Mouse (Mus musculus): ENCODE results near the gene Slc43a2. TPM values are rescaled to one million over a fixed set of nuclear protein-coding genes. Genes with fewer than 3 reads are reported as not detected.

Slc43a2 gene
- polyA plus RNA-seq, 1 experiment from 2014 or later, result 6.4 TPM

DNA sequence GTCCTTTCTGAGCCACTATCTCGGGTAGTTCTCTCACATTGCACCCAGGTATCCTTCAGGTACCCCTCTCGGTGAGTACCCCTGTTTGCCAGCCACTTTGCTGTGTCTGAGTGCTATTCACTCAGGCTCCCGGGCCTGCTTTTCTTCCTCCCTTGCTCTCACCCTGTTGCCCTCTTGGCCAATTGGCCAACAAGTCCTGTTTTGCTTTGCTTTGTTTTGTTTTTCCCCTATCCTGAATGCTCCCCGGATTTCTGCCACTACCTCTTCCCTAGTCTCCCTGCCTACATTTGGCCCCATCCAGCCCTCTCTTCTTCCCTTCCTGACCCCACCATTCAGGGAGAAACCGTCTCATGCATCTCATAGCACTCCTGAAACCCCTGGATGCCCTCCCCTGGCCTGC, 54.5 kb downstream of the Slc43a2 start:
- no peak overlapping the region for H3K9ac ChIP-seq (ENCODE audit: low read length)
- no peaks in the 10 kb centered on the region for H3K27me3 ChIP-seq (ENCODE audit: control insufficient read depth, insufficient read depth, low read length)
- peaks cover 6% of the 10 kb centered on the region for H3K4me1 ChIP-seq (replicated peaks; ENCODE audit: control insufficient read depth, insufficient read depth)
- 74% methylated on average over 5 of the region's 5 CpGs for WGBS
- no peak overlapping the region for H3K4me3 ChIP-seq (ENCODE audit: low read depth, low read length)
- DNase-seq (ENCODE audit: low spot score), result no peak
- no peak overlapping the region for H3K4me2 ChIP-seq (replicated peaks; ENCODE audit: low read depth)
- no peaks in the 10 kb centered on the region for H3K36me3 ChIP-seq (ENCODE audit: control insufficient read depth, insufficient read depth, low read length)
- no peak overlapping the region for H3K27ac ChIP-seq (replicated peaks)
- TF ChIP-seq EP300 (optimal IDR thresholded peaks at IDR 0.05) (no peak), CTCF (IDR thresholded peaks at IDR 0.05; ENCODE audit: low read depth) (no peak)
- H3K9me3 ChIP-seq (ENCODE audit: control insufficient read depth, low read length), result no peaks in the 10 kb centered on the region
- no peak for ATAC-seq (ENCODE audit: low FRiP score, low TSS enrichment)

DNA sequence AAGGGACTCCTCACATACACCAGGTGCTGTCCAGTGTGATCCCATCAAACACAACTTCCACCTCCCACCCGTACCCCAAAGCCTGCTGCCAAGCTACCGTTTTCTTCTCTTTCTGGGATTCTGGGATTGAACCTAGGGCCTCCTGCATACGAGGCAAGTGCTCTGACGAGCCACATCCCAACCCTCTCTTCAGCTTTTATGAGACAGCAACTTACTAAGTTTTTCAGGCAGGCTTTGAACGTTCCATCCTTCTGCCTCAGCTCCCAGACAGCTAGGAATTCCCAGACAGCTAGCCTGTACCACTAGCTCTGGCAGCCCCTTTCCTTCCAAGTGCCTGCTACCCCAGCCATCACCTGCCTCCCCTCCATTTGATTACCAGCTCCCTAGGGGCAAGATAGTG, 55.5 kb downstream of the Slc43a2 start:
- H3K36me3 ChIP-seq (ENCODE audit: control insufficient read depth, insufficient read depth, low read length), result no peaks in the 10 kb centered on the region
- no peaks in the 10 kb centered on the region for H3K27me3 ChIP-seq (ENCODE audit: control insufficient read depth, insufficient read depth, low read length)
- 83% methylated on average over 5 of the region's 5 CpGs for WGBS
- H3K9me3 ChIP-seq (ENCODE audit: control insufficient read depth, low read length), result no peaks in the 10 kb centered on the region
- H3K9ac ChIP-seq (ENCODE audit: low read length), result no peak overlapping the region
- H3K4me2 ChIP-seq (replicated peaks; ENCODE audit: low read depth), result no peak overlapping the region
- no peak for DNase-seq (ENCODE audit: low spot score)
- no peak overlapping the region for H3K4me3 ChIP-seq (ENCODE audit: low read depth, low read length)
- ATAC-seq (ENCODE audit: low FRiP score, low TSS enrichment), result no peak
- peaks cover 6% of the 10 kb centered on the region for H3K4me1 ChIP-seq (replicated peaks; ENCODE audit: control insufficient read depth, insufficient read depth)
- no peak overlapping the region for H3K27ac ChIP-seq (replicated peaks)
- TF ChIP-seq EP300 (optimal IDR thresholded peaks at IDR 0.05) (no peak), CTCF (IDR thresholded peaks at IDR 0.05; ENCODE audit: low read depth) (no peak)

DNA sequence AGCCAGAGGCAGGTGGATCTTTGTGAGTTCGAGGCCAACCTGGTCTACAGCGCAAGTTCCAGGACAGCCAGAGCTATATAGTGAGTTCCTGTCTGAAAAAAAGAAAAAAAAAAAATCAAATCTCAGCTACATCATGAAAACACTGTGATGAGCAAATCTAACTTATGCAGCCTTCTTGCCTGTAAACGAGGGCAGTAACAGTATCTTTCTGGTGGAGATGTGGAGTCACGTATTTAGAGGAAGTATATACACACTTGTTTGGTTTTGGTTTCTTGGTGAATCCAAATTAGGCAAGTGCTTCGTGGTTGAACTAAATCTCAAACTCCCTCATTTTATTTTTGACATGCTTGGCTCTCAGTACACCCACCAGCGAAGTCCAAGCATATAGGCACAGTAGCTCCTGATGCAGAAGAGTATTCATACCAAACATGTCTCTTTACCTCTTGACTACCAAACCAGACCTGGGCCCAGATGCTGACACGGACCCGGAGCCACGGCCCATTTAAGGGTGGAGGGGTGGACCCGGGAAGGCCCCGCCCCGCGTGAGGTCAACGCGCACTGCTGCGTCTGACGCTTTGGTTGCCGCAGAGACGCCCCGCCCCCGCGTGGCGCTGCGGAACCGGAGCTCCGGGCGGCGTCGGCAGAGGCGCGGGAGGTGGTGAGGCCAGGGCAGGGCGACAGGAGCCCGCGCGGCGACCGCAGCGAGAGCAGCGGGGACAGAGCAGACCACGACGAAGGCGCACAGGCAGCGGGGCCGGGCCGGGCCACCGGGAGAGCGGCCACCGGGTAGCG, 56.2 kb downstream of the Slc43a2 start, which contains the start of gene Pitpna:
Pitpna (plus strand) TSS at position 605 of the 792 bp plus-strand sequence.
- TF ChIP-seq EP300 (optimal IDR thresholded peaks at IDR 0.05) (no peak), CTCF (IDR thresholded peaks at IDR 0.05; ENCODE audit: low read depth) (peak; percentile 42)
- H3K27ac ChIP-seq (replicated peaks), result peak within 1 kb of the TSS; percentile 91
- peaks cover 10% of the 10 kb centered on the region for H3K4me1 ChIP-seq (replicated peaks; ENCODE audit: control insufficient read depth, insufficient read depth)
- no peaks in the 10 kb centered on the region for H3K36me3 ChIP-seq (ENCODE audit: control insufficient read depth, insufficient read depth, low read length)
- ATAC-seq (ENCODE audit: low FRiP score, low TSS enrichment) (peak; percentile 92), DNase-seq (ENCODE audit: low spot score) (peak; percentile 96)
- H3K9ac ChIP-seq (ENCODE audit: low read length), result peak within 1 kb of the TSS; percentile 91
- peak within 1 kb of the TSS; percentile 96 for H3K4me2 ChIP-seq (replicated peaks; ENCODE audit: low read depth)
- no peaks in the 10 kb centered on the region for H3K9me3 ChIP-seq (ENCODE audit: control insufficient read depth, low read length)
- 4% methylated on average over 49 of the region's 49 CpGs for WGBS
- H3K27me3 ChIP-seq (ENCODE audit: control insufficient read depth, insufficient read depth, low read length), result no peaks in the 10 kb centered on the region
- peak within 1 kb of the TSS; percentile 91 for H3K4me3 ChIP-seq (ENCODE audit: low read depth, low read length)

DNA sequence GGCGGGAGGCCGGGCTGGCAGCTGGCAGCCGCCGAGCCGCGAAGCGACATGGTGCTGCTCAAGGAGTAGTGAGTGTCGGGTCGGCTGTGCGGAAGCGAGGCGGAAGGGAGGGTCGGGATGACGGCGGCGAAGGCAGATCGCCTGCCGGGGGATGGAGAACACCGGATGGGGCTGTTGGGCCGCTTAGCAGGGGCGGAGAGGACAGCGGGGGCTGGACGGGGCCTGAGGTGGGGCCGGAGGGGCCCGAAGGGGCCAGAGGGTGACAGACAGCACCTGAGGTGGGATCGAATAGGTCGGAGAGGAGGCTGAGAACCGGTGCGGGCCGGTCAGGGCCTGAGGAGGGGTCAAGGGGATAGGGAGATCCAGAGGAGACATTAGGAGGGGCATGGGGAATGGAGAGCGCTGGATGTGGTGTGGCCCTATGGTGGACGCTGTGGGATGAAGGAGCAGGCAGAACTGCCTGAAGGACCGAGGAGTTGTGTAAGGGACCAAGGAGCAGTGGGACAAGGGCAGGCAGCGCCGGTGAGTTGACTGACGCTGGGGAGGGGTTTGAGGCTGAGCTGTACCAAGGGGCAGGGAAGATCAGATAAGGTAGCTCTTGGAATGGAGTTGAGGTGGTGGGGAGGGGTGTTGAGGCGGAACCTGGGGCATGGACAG, 56.9 kb downstream of the Slc43a2 start:
- H3K4me2 ChIP-seq (replicated peaks; ENCODE audit: low read depth), result peak overlapping the region; percentile 96
- H3K4me1 ChIP-seq (replicated peaks; ENCODE audit: control insufficient read depth, insufficient read depth), result peaks cover 10% of the 10 kb centered on the region
- peak overlapping the region; percentile 91 for H3K27ac ChIP-seq (replicated peaks)
- ATAC-seq (ENCODE audit: low FRiP score, low TSS enrichment), result peak; percentile 68
- no peak for TF ChIP-seq CTCF (IDR thresholded peaks at IDR 0.05; ENCODE audit: low read depth)
- no peak for TF ChIP-seq EP300 (optimal IDR thresholded peaks at IDR 0.05)
- H3K27me3 ChIP-seq (ENCODE audit: control insufficient read depth, insufficient read depth, low read length), result no peaks in the 10 kb centered on the region
- no peaks in the 10 kb centered on the region for H3K9me3 ChIP-seq (ENCODE audit: control insufficient read depth, low read length)
- under 1% methylated on average over 35 of the region's 37 CpGs for WGBS
- peak; percentile 44 for DNase-seq (ENCODE audit: low spot score)
- no peaks in the 10 kb centered on the region for H3K36me3 ChIP-seq (ENCODE audit: control insufficient read depth, insufficient read depth, low read length)
- peak overlapping the region; percentile 91 for H3K9ac ChIP-seq (ENCODE audit: low read length)
- peak overlapping the region; percentile 91 for H3K4me3 ChIP-seq (ENCODE audit: low read depth, low read length)

DNA sequence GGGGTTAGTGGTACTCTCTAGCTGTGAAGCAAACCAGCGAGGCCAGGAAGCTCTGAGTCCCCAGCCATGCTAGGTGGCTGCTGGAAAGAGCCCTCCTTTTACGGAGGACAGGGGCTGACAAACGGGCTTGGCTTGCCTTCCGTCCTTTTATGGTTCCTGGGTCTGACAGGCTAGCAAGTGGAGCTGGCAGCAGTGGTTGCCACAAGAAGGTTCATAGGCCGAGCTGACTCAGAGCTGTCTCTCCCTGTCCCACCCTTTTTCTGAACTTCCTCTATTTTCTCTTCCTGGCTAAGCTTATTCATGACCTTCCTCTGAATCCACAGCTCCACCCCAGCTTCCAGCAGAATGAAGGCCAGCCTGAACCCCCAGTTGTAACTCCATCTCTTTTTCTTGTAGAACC, 61.1 kb downstream of the Slc43a2 start:
- peak; percentile 43 for ATAC-seq (ENCODE audit: low FRiP score, low TSS enrichment)
- H3K27me3 ChIP-seq (ENCODE audit: control insufficient read depth, insufficient read depth, low read length), result no peaks in the 10 kb centered on the region
- H3K9ac ChIP-seq (ENCODE audit: low read length), result no peak overlapping the region
- peaks cover 7% of the 10 kb centered on the region; the same call in 1 of the 2 replicates for H3K36me3 ChIP-seq (ENCODE audit: control insufficient read depth, insufficient read depth, low read length)
- peak; percentile 56 for DNase-seq (ENCODE audit: low spot score)
- no peak overlapping the region for H3K4me2 ChIP-seq (replicated peaks; ENCODE audit: low read depth)
- H3K27ac ChIP-seq (replicated peaks), result peak overlapping the region; percentile 79
- TF ChIP-seq EP300 (optimal IDR thresholded peaks at IDR 0.05) (no peak), CTCF (IDR thresholded peaks at IDR 0.05; ENCODE audit: low read depth) (no peak)
- H3K4me1 ChIP-seq (replicated peaks; ENCODE audit: control insufficient read depth, insufficient read depth), result peaks cover 10% of the 10 kb centered on the region
- H3K4me3 ChIP-seq (ENCODE audit: low read depth, low read length), result no peak overlapping the region
- WGBS, result 57% methylated on average over 5 of the region's 5 CpGs
- no peaks in the 10 kb centered on the region for H3K9me3 ChIP-seq (ENCODE audit: control insufficient read depth, low read length)

DNA sequence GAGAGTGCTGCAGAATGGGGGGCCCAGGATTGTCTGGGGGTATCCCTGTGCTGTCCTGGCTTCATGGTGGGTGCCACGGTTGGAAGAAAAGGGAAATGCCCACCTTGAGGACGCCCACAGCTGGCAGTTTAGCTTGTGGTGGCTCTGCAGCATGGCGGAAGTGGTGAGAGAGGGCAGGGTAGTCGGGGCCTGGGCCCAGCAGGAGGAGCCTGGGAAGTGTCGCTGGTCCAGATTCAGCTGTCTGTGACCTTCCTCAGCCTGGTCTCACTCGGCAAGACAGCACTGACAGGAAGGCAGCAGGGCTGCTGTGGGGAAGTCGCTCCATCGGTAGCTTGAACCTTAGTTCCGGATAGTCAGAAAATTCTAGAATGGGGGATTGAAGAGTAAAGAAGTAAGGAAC, 62.9 kb downstream of the Slc43a2 start:
- Histone ChIP-seq H3K9ac (ENCODE audit: low read length) (no peak overlapping the region), H3K27ac (replicated peaks) (no peak overlapping the region), H3K27me3 (ENCODE audit: control insufficient read depth, insufficient read depth, low read length) (no peaks in the 10 kb centered on the region), H3K4me2 (replicated peaks; ENCODE audit: low read depth) (no peak overlapping the region), H3K36me3 (ENCODE audit: control insufficient read depth, insufficient read depth, low read length) (peaks cover 7% of the 10 kb centered on the region; the same call in 1 of the 2 replicates), H3K4me1 (replicated peaks; ENCODE audit: control insufficient read depth, insufficient read depth) (peaks cover 3% of the 10 kb centered on the region), H3K4me3 (ENCODE audit: low read depth, low read length) (no peak overlapping the region), H3K9me3 (ENCODE audit: control insufficient read depth, low read length) (no peaks in the 10 kb centered on the region)
- 74% methylated on average over 9 of the region's 9 CpGs for WGBS
- ATAC-seq (ENCODE audit: low FRiP score, low TSS enrichment) (no peak), DNase-seq (ENCODE audit: low spot score) (no peak)
- TF ChIP-seq CTCF (IDR thresholded peaks at IDR 0.05; ENCODE audit: low read depth), result no peak
- no peak for TF ChIP-seq EP300 (optimal IDR thresholded peaks at IDR 0.05)

Measured in stomach, postnatal 0 days (tissue).